Mouse (Mus musculus): ENCODE data around the gene Phlpp1. TPM values are rescaled to one million over a fixed set of nuclear protein-coding genes. Genes with fewer than 3 reads are reported as not detected.

Phlpp1 gene
- polyA plus RNA-seq, 1 experiment from 2014 or later: 2.2 TPM

GRCm38 (mm10) chr1:106145565-106146190 is 25.9 kb upstream of the Phlpp1 start:
- no peak overlapping the region for H3K27ac ChIP-seq (ENCODE audit: low read length)
- no peak overlapping the region for H3K4me2 ChIP-seq (ENCODE audit: low read depth, low read length)
- ATAC-seq (ENCODE audit: insufficient read depth, low FRiP score): no peak
- WGBS: 78% methylated on average over 4 of the region's 4 CpGs
- no peak overlapping the region for H3K4me3 ChIP-seq (replicated peaks; ENCODE audit: low read length)
- no peaks in the 10 kb centered on the region for H3K9me3 ChIP-seq (replicated peaks; ENCODE audit: control insufficient read depth, low read length)
- no peaks in the 10 kb centered on the region for H3K4me1 ChIP-seq (ENCODE audit: control insufficient read depth, insufficient read depth, low read length)
- H3K27me3 ChIP-seq (ENCODE audit: control insufficient read depth, insufficient read depth, low read length): no peaks in the 10 kb centered on the region
- H3K36me3 ChIP-seq (ENCODE audit: control insufficient read depth, insufficient read depth, low read length): no peaks in the 10 kb centered on the region
- no peak overlapping the region for H3K9ac ChIP-seq (ENCODE audit: low read length)

GRCm38 (mm10) chr1:106148386-106149380 is 22.9 kb upstream of the Phlpp1 start:
- no peak overlapping the region for H3K27ac ChIP-seq (ENCODE audit: low read length)
- H3K4me1 ChIP-seq (ENCODE audit: control insufficient read depth, insufficient read depth, low read length): no peaks in the 10 kb centered on the region
- H3K27me3 ChIP-seq (ENCODE audit: control insufficient read depth, insufficient read depth, low read length): no peaks in the 10 kb centered on the region
- H3K4me2 ChIP-seq (ENCODE audit: low read depth, low read length): no peak overlapping the region
- H3K9ac ChIP-seq (ENCODE audit: low read length): no peak overlapping the region
- no peak overlapping the region for H3K4me3 ChIP-seq (replicated peaks; ENCODE audit: low read length)
- ATAC-seq (ENCODE audit: insufficient read depth, low FRiP score): no peak
- H3K9me3 ChIP-seq (replicated peaks; ENCODE audit: control insufficient read depth, low read length): no peaks in the 10 kb centered on the region
- no peaks in the 10 kb centered on the region for H3K36me3 ChIP-seq (ENCODE audit: control insufficient read depth, insufficient read depth, low read length)
- 70% methylated on average over 17 of the region's 17 CpGs for whole genome bisulfite sequencing

GRCm38 (mm10) chr1:106151846-106152245 is 19.7 kb upstream of the Phlpp1 start:
- no peak overlapping the region for H3K27ac ChIP-seq (ENCODE audit: low read length)
- H3K4me1 ChIP-seq (ENCODE audit: control insufficient read depth, insufficient read depth, low read length): no peaks in the 10 kb centered on the region
- H3K27me3 ChIP-seq (ENCODE audit: control insufficient read depth, insufficient read depth, low read length): no peaks in the 10 kb centered on the region
- no peak overlapping the region for H3K9ac ChIP-seq (ENCODE audit: low read length)
- no peak overlapping the region for H3K4me2 ChIP-seq (ENCODE audit: low read depth, low read length)
- no peaks in the 10 kb centered on the region for H3K36me3 ChIP-seq (ENCODE audit: control insufficient read depth, insufficient read depth, low read length)
- no peaks in the 10 kb centered on the region for H3K9me3 ChIP-seq (replicated peaks; ENCODE audit: control insufficient read depth, low read length)
- WGBS: 75% methylated on average over 12 of the region's 12 CpGs
- no peak overlapping the region for H3K4me3 ChIP-seq (replicated peaks; ENCODE audit: low read length)
- ATAC-seq (ENCODE audit: insufficient read depth, low FRiP score): no peak

- Histone ChIP-seq H3K27ac (ENCODE audit: low read length) (no peak overlapping the region), H3K9ac (ENCODE audit: low read length) (no peak overlapping the region), H3K27me3 (ENCODE audit: control insufficient read depth, insufficient read depth, low read length) (no peaks in the 10 kb centered on the region), H3K4me1 (ENCODE audit: control insufficient read depth, insufficient read depth, low read length) (no peaks in the 10 kb centered on the region), H3K4me3 (replicated peaks; ENCODE audit: low read length) (no peak overlapping the region), H3K9me3 (replicated peaks; ENCODE audit: control insufficient read depth, low read length) (no peaks in the 10 kb centered on the region), H3K36me3 (ENCODE audit: control insufficient read depth, insufficient read depth, low read length) (no peaks in the 10 kb centered on the region), H3K4me2 (ENCODE audit: low read depth, low read length) (no peak overlapping the region)
- no peak for ATAC-seq (ENCODE audit: insufficient read depth, low FRiP score)
These were observed 18.8 kb upstream of the Phlpp1 start for GRCm38 (mm10) chr1:106152742-106153141.

- Histone ChIP-seq H3K4me3 (replicated peaks; ENCODE audit: low read length) (no peak overlapping the region), H3K4me2 (ENCODE audit: low read depth, low read length) (no peak overlapping the region), H3K9ac (ENCODE audit: low read length) (no peak overlapping the region), H3K27me3 (ENCODE audit: control insufficient read depth, insufficient read depth, low read length) (no peaks in the 10 kb centered on the region), H3K9me3 (replicated peaks; ENCODE audit: control insufficient read depth, low read length) (no peaks in the 10 kb centered on the region), H3K27ac (ENCODE audit: low read length) (no peak overlapping the region), H3K36me3 (ENCODE audit: control insufficient read depth, insufficient read depth, low read length) (no peaks in the 10 kb centered on the region), H3K4me1 (ENCODE audit: control insufficient read depth, insufficient read depth, low read length) (no peaks in the 10 kb centered on the region)
- no peak for ATAC-seq (ENCODE audit: insufficient read depth, low FRiP score)
- 82% methylated on average over 7 of the region's 7 CpGs for WGBS
These were observed 17.0 kb upstream of the Phlpp1 start for GRCm38 (mm10) chr1:106154590-106154989.

GRCm38 (mm10) chr1:106155087-106155567 is 16.4 kb upstream of the Phlpp1 start:
- whole genome bisulfite sequencing: 66% methylated on average over 10 of the region's 10 CpGs
- Histone ChIP-seq H3K27me3 (ENCODE audit: control insufficient read depth, insufficient read depth, low read length) (no peaks in the 10 kb centered on the region), H3K9ac (ENCODE audit: low read length) (no peak overlapping the region), H3K4me2 (ENCODE audit: low read depth, low read length) (no peak overlapping the region), H3K4me1 (ENCODE audit: control insufficient read depth, insufficient read depth, low read length) (no peaks in the 10 kb centered on the region), H3K9me3 (replicated peaks; ENCODE audit: control insufficient read depth, low read length) (no peaks in the 10 kb centered on the region), H3K4me3 (replicated peaks; ENCODE audit: low read length) (no peak overlapping the region), H3K36me3 (ENCODE audit: control insufficient read depth, insufficient read depth, low read length) (no peaks in the 10 kb centered on the region), H3K27ac (ENCODE audit: low read length) (no peak overlapping the region)
- no peak for ATAC-seq (ENCODE audit: insufficient read depth, low FRiP score)

GRCm38 (mm10) chr1:106155702-106156101 is 15.8 kb upstream of the Phlpp1 start:
- Histone ChIP-seq H3K27ac (ENCODE audit: low read length) (no peak overlapping the region), H3K36me3 (ENCODE audit: control insufficient read depth, insufficient read depth, low read length) (no peaks in the 10 kb centered on the region), H3K9ac (ENCODE audit: low read length) (no peak overlapping the region), H3K27me3 (ENCODE audit: control insufficient read depth, insufficient read depth, low read length) (no peaks in the 10 kb centered on the region), H3K4me2 (ENCODE audit: low read depth, low read length) (no peak overlapping the region), H3K9me3 (replicated peaks; ENCODE audit: control insufficient read depth, low read length) (no peaks in the 10 kb centered on the region), H3K4me3 (replicated peaks; ENCODE audit: low read length) (no peak overlapping the region), H3K4me1 (ENCODE audit: control insufficient read depth, insufficient read depth, low read length) (no peaks in the 10 kb centered on the region)
- no peak for ATAC-seq (ENCODE audit: insufficient read depth, low FRiP score)
- WGBS: 80% methylated on average over 6 of the region's 6 CpGs

GRCm38 (mm10) chr1:106157961-106158515 is 13.5 kb upstream of the Phlpp1 start:
- H3K27ac ChIP-seq (ENCODE audit: low read length): no peak overlapping the region
- H3K4me1 ChIP-seq (ENCODE audit: control insufficient read depth, insufficient read depth, low read length): no peaks in the 10 kb centered on the region
- no peak overlapping the region for H3K4me2 ChIP-seq (ENCODE audit: low read depth, low read length)
- ATAC-seq (ENCODE audit: insufficient read depth, low FRiP score): no peak
- WGBS: 61% methylated on average over 4 of the region's 4 CpGs
- H3K9ac ChIP-seq (ENCODE audit: low read length): no peak overlapping the region
- H3K36me3 ChIP-seq (ENCODE audit: control insufficient read depth, insufficient read depth, low read length): no peaks in the 10 kb centered on the region
- no peaks in the 10 kb centered on the region for H3K27me3 ChIP-seq (ENCODE audit: control insufficient read depth, insufficient read depth, low read length)
- no peaks in the 10 kb centered on the region for H3K9me3 ChIP-seq (replicated peaks; ENCODE audit: control insufficient read depth, low read length)
- H3K4me3 ChIP-seq (replicated peaks; ENCODE audit: low read length): no peak overlapping the region

- no peaks in the 10 kb centered on the region for H3K9me3 ChIP-seq (replicated peaks; ENCODE audit: control insufficient read depth, low read length)
- H3K36me3 ChIP-seq (ENCODE audit: control insufficient read depth, insufficient read depth, low read length): no peaks in the 10 kb centered on the region
- WGBS: 92% methylated on average over 5 of the region's 5 CpGs
- H3K4me3 ChIP-seq (replicated peaks; ENCODE audit: low read length): no peak overlapping the region
- ATAC-seq (ENCODE audit: insufficient read depth, low FRiP score): no peak
- H3K27me3 ChIP-seq (ENCODE audit: control insufficient read depth, insufficient read depth, low read length): no peaks in the 10 kb centered on the region
- no peak overlapping the region for H3K27ac ChIP-seq (ENCODE audit: low read length)
- H3K9ac ChIP-seq (ENCODE audit: low read length): no peak overlapping the region
- no peaks in the 10 kb centered on the region for H3K4me1 ChIP-seq (ENCODE audit: control insufficient read depth, insufficient read depth, low read length)
- H3K4me2 ChIP-seq (ENCODE audit: low read depth, low read length): no peak overlapping the region
These were observed 11.9 kb upstream of the Phlpp1 start for GRCm38 (mm10) chr1:106159667-106160066.

Measured in stomach, embryonic 16.5 days (tissue).